Mouse (Mus musculus) brain, embryonic 14.5 days (tissue): Measurements from ENCODE around the gene Slc2a5. TPM values are rescaled to one million over a fixed set of nuclear protein-coding genes. Genes with fewer than 3 reads are reported as not detected.

ENCODE experiments used
- DNase-seq: peaks from one replicate; pipeline ENCODE4 v3.0.0-alpha.2; 2011; ENCODE audit warnings: low read depth
- CTCF ChIP-seq: fragments of 200-500 bp; IDR thresholded peaks from 2 replicates; pipeline ENCODE4 v1.5.1; 2012; ENCODE audit warnings: inconsistent platforms, mild to moderate bottlenecking, moderate library complexity, borderline replicate concordance; ENCODE audit not compliant: insufficient read depth, insufficient read length; ENCODE audit errors: extremely low read depth
- POLR2A ChIP-seq: fragments of 200-500 bp; IDR thresholded peaks from 2 replicates; pipeline ENCODE4 v1.6.1; 2012; ENCODE audit warnings: mild to moderate bottlenecking, inconsistent platforms, borderline replicate concordance; ENCODE audit not compliant: poor library complexity, insufficient read depth, insufficient read length, severe bottlenecking; ENCODE audit errors: extremely low read depth
- polyA plus RNA-seq: library from polyadenylated mRNA; depleted of rRNA; stranded (reverse); fragments of >200 nt; gene quantifications from 2 replicates; pipeline ENCODE4 v1.2.3, GENCODE M21; 2012

The Slc2a5 gene
- polyA plus RNA-seq, 1 experiment: 3.0 TPM

GRCm38 (mm10) chr4:150087161-150087889, 31.8 kb upstream of the Slc2a5 start, which contains the start of gene Gpr157:
Gene Gpr157, plus strand, starts transcription at chr4:150087365.
- TF ChIP-seq POLR2A: no peak
- TF ChIP-seq CTCF: peak; percentile 13; the same call in 1 of the 2 replicates
- peak; percentile 96 for DNase-seq

GRCm38 (mm10) chr4:150087890-150088530, 31.1 kb upstream of the Slc2a5 start:
- no peak for DNase-seq
- TF ChIP-seq CTCF: no peak
- no peak for TF ChIP-seq POLR2A

DNA sequence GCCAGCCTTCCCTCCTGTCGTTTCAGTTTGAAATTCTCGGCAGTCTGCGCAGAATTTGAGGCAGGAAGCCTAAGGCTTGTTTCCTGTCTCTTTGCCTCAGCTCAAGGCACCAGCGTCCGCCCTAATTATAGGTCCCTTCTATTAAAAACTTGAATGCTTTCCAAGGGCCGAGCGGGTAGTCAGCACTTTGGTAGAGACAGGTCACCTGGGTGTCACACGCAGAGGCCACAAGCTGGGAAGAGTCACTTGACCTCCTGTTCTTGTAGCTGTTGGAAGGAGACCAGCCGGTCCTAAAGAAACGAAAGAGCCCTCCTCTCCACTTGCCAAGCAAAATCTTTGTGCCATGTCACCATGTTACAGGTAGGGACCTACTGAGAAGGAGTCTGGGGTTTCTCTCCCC, 30.0 kb upstream of the Slc2a5 start:
- TF ChIP-seq CTCF: no peak
- TF ChIP-seq POLR2A: no peak
- no peak for DNase-seq

DNA sequence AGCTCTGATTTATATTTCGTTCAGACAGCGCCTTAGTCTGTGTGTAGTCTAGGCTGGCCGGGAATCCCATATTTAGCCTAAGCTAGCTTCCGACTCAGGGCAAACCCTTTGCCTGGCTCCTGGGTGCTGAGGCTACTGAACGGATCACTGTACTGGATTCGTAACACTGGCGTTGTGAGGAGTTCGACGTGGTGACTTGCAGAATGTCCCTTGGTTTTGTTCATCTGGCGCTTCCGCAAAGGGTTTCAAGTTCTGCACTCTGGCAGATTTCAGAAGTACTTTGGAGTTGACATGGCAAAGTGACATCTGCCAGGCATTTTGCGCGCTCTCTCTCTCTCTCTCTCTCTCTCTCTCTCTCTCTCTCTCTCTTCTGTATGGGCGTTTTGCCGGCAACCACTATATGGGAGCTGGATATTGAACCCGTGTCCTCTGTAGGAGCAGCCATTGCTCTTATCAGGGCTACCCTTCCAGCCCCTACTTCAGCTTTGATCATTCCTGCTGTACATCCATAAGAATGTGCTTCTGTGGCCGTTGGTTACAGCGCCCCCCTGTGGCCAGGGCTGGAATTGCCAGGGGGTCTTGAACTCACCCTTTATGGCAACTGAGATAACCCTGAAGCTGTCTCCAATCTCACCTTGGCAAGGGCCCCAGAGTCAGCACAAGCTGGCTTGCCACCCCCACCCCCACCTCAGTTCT, 27.0 kb upstream of the Slc2a5 start:
- DNase-seq: no peak
- peak; percentile 70 for TF ChIP-seq CTCF
- no peak for TF ChIP-seq POLR2A

- TF ChIP-seq POLR2A (no peak), CTCF (no peak)
- no peak for DNase-seq
These were observed 26.5 kb upstream of the Slc2a5 start for GRCm38 (mm10) chr4:150092583-150092902.

DNA sequence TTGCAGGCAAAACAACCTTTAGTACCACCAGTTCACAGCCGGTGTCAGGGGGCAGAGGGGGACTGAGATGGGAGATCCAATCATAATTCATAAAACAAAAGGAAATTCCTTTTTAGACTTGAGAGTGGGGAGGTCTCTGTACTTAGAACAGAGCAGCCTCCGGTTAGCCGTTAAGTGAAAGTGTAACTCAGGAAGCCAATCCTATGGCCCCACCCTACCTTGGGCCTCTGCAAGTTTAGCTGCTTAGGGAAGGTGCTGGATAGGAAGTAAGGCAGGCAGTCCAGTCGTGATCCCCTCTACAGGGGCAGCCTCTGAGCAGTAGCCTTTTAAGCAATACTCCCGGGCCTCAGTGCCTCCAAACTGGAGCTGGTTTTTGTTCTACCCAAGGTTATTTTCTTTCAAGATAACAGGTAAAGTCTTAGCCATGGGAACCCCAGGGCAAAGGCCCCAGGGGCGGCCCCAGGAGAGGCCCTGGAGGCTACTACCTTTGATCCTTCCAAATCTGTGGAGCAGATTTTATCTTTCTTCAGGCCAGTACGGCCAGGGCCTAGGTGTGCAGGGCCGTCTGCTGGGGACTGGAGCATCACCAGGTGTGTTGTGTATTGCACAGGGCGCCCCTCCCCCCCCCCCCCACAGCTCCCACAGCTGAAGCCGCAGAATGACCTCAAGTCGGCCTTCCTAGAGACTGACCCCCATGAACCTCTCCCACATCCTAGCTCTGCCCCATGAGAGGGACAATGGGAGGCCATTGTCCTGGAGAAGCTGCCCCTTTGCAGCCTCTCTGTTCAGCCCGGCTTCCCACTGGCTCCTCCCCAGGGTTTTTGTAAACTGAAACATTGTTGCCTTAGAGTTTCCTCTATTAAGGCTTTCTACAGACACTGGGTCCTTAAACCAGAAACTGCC, 25.3 kb upstream of the Slc2a5 start:
- no peak for TF ChIP-seq CTCF
- TF ChIP-seq POLR2A: no peak

GRCm38 (mm10) chr4:150094463-150094789, 24.7 kb upstream of the Slc2a5 start:
- no peak for DNase-seq
- no peak for TF ChIP-seq CTCF
- TF ChIP-seq POLR2A: no peak

More for the DNA sequence above, 25.3 kb upstream of the Slc2a5 start:
- no peak for DNase-seq

DNA sequence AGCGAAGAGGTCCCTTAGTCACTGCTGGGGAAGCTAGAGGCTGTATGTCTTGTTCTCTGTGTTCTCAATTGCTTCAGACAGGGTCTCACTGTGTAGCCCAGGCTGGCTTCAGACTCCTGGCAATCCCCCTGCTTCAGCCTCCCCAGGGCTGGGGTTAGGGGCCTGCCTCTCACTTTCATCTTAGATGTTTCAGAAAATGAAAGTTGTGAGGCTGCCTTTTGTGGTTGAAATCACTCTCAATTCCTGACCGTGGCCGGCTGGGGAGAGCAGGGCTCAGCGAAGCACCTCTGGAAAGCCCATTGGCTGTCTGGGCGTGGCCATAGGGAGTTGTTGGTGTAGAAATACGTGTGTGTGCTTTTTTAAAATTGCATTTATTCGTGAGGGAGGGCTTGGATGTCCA, 22.8 kb upstream of the Slc2a5 start:
- no peak for DNase-seq
- no peak for TF ChIP-seq CTCF
- no peak for TF ChIP-seq POLR2A

- TF ChIP-seq POLR2A (no peak), CTCF (no peak)
- DNase-seq: no peak
These were observed 21.2 kb upstream of the Slc2a5 start for GRCm38 (mm10) chr4:150097847-150098246.

DNA sequence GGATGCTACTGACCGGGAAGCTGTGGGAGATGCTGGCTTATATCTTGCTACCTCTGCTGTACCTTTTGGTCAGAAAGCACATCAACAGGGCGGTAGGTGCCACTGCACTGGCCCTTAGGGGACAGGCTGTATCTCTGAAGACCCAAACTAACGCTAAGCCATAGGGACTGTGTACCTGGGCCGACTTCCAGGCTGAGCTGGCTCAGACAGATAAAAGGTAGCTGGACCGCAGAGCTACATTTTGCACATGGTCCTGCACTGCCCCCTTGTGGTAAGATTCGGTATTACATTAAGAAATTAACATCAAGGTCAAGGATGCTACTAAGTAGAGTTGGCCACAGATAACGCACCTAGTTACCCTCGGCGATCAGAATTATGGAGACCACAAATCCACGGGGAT, 20.2 kb upstream of the Slc2a5 start:
- peak; percentile 82 for DNase-seq
- TF ChIP-seq CTCF (peak; percentile 81), POLR2A (no peak)

DNA sequence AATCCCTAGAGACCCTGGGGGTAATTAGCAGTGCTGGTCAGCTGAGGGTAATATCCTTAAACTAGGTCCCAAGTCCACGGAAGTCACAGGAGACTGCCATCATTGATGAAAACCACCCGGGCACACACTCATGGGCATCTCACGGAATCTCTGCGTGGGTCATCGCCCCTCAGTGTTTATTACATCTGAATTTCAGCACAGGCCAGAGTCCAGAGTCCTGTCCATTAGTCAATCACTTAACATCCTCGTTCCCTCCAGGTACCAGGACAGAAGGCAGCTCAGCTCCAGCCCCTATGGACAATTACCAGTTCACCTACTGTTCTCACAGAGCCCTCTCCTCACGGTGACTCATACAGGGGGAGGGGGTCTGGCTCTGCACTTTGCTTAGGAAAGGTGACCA, 16.3 kb upstream of the Slc2a5 start:
- TF ChIP-seq POLR2A (no peak), CTCF (no peak)
- DNase-seq: no peak

DNA sequence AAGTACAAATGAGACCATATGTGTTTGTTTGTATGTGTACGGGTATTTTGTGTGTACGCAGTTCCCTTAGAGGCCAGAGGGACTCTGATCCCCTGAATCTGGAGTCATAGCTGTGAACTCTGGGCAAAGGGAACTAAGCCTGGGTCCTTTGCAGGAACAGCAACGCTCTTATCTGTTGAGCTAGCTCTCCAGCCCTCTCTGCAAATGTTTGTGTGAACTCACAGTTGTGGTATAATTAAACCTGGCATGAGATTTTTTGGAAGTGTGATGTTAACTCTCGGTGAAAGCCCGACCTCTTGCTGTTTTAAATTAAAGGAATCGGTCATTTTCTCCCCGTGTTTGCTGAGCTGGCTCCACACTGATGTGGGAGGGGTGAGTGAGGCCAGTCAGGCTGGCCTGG, 13.4 kb upstream of the Slc2a5 start:
- TF ChIP-seq POLR2A (no peak), CTCF (no peak)
- no peak for DNase-seq
